Mouse (Mus musculus) midbrain, embryonic 16.5 days (tissue): ENCODE measurements at regions not wholly inside any gene's neighbourhood (a gene's known extent, or its start where the extent isn't known, plus 50 kb on each side); places are given as distances from the start of the nearest gene placed in this dataset.

Experiments used
- ATAC-seq: fragments of 200-750 bp; cut with Nextera tagmentation; 2 replicates; pipeline ENCODE4 v1.8.0; 2017; ENCODE audit warnings: moderate TSS enrichment
- H3K27ac ChIP-seq: fragments of 300-500 bp; sonication (generic); 2 replicates; pipeline ENCODE4 v1.5.1; 2014; ENCODE audit warnings: mild to moderate bottlenecking, low read length, mixed read lengths
- H3K27me3 ChIP-seq: fragments of 300-500 bp; sonication (generic); 2 replicates; pipeline ENCODE4 v1.6.1; 2014; ENCODE audit warnings: low read depth, low read length, mixed read lengths; ENCODE audit not compliant: control insufficient read depth, insufficient read depth
- H3K36me3 ChIP-seq: fragments of 300-500 bp; sonication (generic); 2 replicates; pipeline ENCODE4 v1.6.1; 2014; ENCODE audit warnings: mild to moderate bottlenecking, low read length, moderate library complexity, mixed read lengths; ENCODE audit not compliant: control insufficient read depth, insufficient read depth
- H3K4me1 ChIP-seq: fragments of 300-500 bp; sonication (generic); 2 replicates; pipeline ENCODE4 v1.6.1; 2014; ENCODE audit warnings: mild to moderate bottlenecking, low read length, mixed read lengths; ENCODE audit not compliant: control insufficient read depth, insufficient read depth
- H3K4me2 ChIP-seq: fragments of 300-500 bp; sonication (generic); 2 replicates; pipeline ENCODE4 v1.6.1; 2014; ENCODE audit warnings: mild to moderate bottlenecking, low read length, mixed read lengths
- H3K4me3 ChIP-seq: fragments of 300-500 bp; sonication (generic); 2 replicates; pipeline ENCODE4 v1.5.1; 2014; ENCODE audit warnings: low read depth, mild to moderate bottlenecking, low read length, moderate library complexity, mixed read lengths
- H3K9ac ChIP-seq: fragments of 300-500 bp; sonication (generic); 2 replicates; pipeline ENCODE4 v1.6.1; 2014; ENCODE audit warnings: low read depth, low read length, mixed read lengths
- H3K9me3 ChIP-seq: fragments of 300-500 bp; sonication (generic); replicated peaks from 2 replicates; pipeline ENCODE4 v1.6.1; 2014; ENCODE audit warnings: mild to moderate bottlenecking, low read length, mixed read lengths; ENCODE audit not compliant: control insufficient read depth, poor library complexity, severe bottlenecking
- WGBS: fragments of 180-500 bp; shearing (Covaris S2); extraction: QIAGEN DNeasy Blood & Tissue Kit; methylation state at CpG from one replicate; pipeline ENCODE4 v1.1.7; 2014; 5-methylcytosine and 5-hydroxymethylcytosine counted together

DNA sequence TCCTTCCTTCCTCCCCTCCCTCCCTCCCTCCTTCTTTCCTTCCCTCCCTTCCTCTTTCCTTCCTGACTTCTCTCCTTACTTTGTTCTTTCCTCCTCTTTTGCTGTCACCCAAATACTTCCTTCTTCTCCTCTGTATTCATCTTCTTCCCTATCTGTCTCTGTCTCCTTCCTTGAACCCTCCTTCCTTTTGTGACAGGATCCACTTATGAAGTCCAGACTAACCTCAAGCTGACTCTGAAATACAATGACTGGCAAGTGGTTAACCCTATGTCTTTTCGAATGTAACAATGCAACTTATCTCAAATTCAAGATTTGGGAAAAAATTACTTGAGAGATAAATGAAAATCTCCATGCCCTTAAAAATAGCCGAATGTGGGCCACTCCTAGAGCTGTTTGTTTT, 197.0 kb upstream of the Dcn start:
- no peaks in the 10 kb centered on the region for H3K9me3 ChIP-seq
- no peaks in the 10 kb centered on the region for H3K4me1 ChIP-seq
- H3K27ac ChIP-seq = no peak overlapping the region
- ATAC-seq = no peak
- 88% methylated on average over 2 of the region's 2 CpGs for WGBS
- no peaks in the 10 kb centered on the region for H3K36me3 ChIP-seq
- H3K4me2 ChIP-seq = no peak overlapping the region
- H3K9ac ChIP-seq = no peak overlapping the region
- H3K27me3 ChIP-seq = no peaks in the 10 kb centered on the region
- H3K4me3 ChIP-seq = no peak overlapping the region

DNA sequence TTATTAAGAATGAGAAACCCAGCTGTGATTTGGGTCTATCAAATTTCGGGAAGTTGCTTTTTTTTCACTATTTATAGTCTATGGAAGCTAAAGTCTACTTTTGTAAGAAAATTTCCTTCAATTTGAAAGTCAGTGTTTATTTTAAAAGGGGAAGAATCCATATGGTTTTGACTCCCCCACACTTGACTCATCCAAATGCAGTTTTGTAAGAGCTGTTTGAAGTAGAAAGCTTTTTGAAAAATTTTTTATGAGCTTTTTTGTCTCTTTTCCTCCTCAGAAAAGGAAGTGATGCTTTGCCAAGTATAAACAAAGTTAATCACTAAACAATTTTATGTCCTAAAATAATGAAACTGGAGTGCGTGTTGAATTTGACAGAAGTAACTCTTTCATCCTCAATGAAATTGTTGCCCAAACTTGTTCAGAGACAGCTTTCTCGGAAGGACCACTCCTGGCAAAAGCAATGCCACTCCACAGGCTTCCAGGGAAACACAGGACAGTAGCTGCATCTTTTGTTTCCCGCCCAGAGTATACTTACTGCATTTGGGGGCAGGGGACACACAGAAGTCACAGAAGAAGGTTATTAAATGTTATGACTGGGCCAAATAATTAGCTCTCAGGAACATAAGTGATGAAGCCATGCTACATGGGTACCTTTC, 196.4 kb upstream of the Dcn start:
- WGBS = 78% methylated on average over 4 of the region's 4 CpGs
- no peaks in the 10 kb centered on the region for H3K27me3 ChIP-seq

DNA sequence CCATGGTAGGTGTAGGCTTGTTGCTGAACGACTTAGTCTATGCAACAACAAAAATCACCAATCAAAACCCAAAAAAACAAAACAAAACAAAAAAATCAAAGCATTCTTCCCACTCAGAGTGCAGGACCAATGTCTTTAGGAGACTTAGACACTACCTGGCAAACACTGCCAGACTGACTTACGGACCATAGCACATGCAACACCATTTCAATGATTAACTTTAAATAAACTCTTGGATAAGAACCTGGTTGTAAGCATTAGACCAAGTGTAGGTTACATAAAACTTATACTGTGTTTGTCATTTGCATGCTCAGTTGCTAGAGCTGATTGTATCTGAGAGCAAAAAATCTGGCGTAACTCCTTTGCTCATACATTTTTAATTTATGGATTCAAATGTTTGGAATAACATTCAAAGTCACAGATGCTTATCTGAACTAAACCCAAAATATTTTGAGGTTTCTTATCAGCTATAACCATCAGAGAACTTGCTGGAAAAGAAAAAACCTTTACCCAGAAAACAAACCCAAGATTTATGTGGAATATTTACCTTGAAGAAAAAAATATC, 174.5 kb upstream of the Dcn start:
- WGBS = 90% methylated on average over 3 of the region's 3 CpGs
- Histone ChIP-seq H3K4me3 (no peak overlapping the region), H3K36me3 (no peaks in the 10 kb centered on the region), H3K9me3 (no peaks in the 10 kb centered on the region), H3K27me3 (no peaks in the 10 kb centered on the region), H3K4me2 (no peak overlapping the region), H3K4me1 (no peaks in the 10 kb centered on the region), H3K9ac (no peak overlapping the region), H3K27ac (no peak overlapping the region)
- no peak for ATAC-seq

More for the DNA sequence above, 196.4 kb upstream of the Dcn start:
- Histone ChIP-seq H3K9me3 (no peaks in the 10 kb centered on the region), H3K4me1 (no peaks in the 10 kb centered on the region), H3K9ac (no peak overlapping the region), H3K27ac (no peak overlapping the region), H3K36me3 (no peaks in the 10 kb centered on the region), H3K4me3 (no peak overlapping the region), H3K4me2 (no peak overlapping the region)
- ATAC-seq = no peak

DNA sequence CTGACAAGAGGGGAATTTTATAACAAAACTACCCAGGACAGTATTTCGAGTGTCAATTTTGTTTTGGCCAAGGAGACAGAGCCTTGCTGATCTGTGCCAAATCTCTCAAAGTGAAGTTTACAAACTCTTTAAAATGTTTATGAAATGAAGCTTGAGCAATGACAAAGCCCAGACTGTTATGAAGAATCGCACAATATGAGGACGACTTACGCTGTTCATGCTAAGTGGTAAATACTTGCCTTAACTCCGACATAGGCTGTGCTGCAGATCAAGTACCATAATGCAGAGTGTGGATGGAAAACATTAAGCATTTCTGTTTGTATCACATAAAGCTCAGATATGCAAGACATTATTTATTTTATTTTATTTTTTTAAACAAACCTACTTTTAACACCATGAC, 169.8 kb upstream of the Dcn start:
- H3K4me2 ChIP-seq = no peak overlapping the region
- no peaks in the 10 kb centered on the region for H3K9me3 ChIP-seq
- H3K4me1 ChIP-seq = peaks cover 14% of the 10 kb centered on the region
- ATAC-seq = no peak
- H3K9ac ChIP-seq = no peak overlapping the region
- no peaks in the 10 kb centered on the region for H3K27me3 ChIP-seq
- no peak overlapping the region for H3K4me3 ChIP-seq
- H3K36me3 ChIP-seq = no peaks in the 10 kb centered on the region
- 95% methylated on average over 5 of the region's 5 CpGs for WGBS
- no peak overlapping the region for H3K27ac ChIP-seq

DNA sequence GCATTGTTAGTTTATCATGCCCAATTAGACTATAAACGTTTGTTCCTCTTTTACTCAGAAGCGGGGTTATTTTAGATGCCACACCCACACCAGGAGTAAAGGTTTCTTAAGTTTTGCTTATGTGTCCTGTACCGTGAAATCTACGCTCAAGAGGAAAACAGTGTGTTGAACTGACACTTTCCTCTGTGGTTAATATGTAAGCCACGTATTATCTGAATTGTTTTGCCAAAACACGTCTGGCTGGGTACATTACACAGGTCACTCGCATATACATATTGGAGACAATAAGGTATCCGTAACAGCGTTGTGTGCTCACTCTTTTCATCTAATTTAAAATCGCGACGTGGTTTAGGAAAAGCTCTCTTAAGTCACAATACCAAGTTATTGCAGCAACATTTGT, 166.9 kb upstream of the Dcn start:
- WGBS = 14% methylated on average over 12 of the region's 12 CpGs
- peak overlapping the region; percentile 97 for H3K27ac ChIP-seq
- peak; percentile 15; the same call in 1 of the 2 replicates for ATAC-seq
- peak overlapping the region; percentile 56; the same call in 1 of the 2 replicates for H3K9ac ChIP-seq
- H3K4me2 ChIP-seq = peak overlapping the region; percentile 56
- no peaks in the 10 kb centered on the region for H3K9me3 ChIP-seq
- H3K4me1 ChIP-seq = peaks cover 14% of the 10 kb centered on the region
- no peaks in the 10 kb centered on the region for H3K27me3 ChIP-seq
- H3K36me3 ChIP-seq = no peaks in the 10 kb centered on the region
- peak overlapping the region; percentile 46 for H3K4me3 ChIP-seq

DNA sequence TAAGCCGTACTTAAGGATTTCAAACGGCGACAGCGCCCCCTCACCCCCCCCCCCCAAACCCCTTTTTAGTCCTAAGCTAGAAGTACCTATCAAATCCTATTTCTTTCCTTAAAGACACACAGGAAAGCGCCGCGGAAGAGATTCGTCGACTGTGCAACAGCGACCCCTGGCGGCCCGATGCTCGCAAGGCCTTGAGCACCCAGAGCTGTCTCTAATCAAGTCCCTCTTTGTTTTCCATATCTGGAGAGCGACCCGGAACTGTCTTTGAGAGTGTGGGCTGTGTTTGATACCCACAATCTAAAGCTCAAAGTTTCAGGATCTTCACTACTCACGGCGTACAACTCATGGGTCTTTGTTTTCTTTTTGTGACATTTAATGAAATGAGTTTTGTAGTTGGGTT, 166.4 kb upstream of the Dcn start:
- Histone ChIP-seq H3K27me3 (no peaks in the 10 kb centered on the region), H3K9me3 (no peaks in the 10 kb centered on the region), H3K36me3 (no peaks in the 10 kb centered on the region), H3K4me3 (peak overlapping the region; percentile 46), H3K4me1 (peaks cover 14% of the 10 kb centered on the region), H3K4me2 (peak overlapping the region; percentile 56), H3K9ac (peak overlapping the region; percentile 75), H3K27ac (peak overlapping the region; percentile 97)
- WGBS = 0% methylated on average over 17 of the region's 17 CpGs
- peak; percentile 97 for ATAC-seq

DNA sequence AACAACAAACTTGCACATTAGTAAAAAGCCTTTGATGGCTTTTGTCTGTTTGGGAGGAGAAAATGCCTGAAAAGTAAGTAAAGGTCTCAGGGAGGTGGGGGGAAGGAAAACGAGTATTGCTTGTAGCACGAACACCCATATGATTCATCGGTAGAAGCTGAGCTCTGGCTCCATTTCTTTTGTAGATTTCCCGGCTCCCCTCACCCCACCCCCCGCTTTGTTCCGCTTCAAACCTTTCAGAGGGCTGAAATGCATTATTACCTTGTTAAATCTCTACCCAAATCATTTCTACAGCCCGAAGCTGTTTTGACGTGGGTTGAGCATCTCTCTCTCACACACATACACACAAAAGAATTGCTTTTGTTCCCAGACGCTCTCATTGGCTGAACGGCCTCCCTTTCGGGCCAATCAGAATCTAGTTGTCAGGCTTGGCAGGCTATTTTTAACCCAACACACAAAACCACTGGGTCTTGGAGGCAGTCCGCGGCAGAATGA, 166.0 kb upstream of the Dcn start:
- H3K9ac ChIP-seq = peak overlapping the region; percentile 75
- H3K27ac ChIP-seq = peak overlapping the region; percentile 97
- no peaks in the 10 kb centered on the region for H3K36me3 ChIP-seq
- peak; percentile 98 for ATAC-seq
- no peaks in the 10 kb centered on the region for H3K9me3 ChIP-seq
- peak overlapping the region; percentile 56 for H3K4me2 ChIP-seq
- H3K27me3 ChIP-seq = no peaks in the 10 kb centered on the region
- WGBS = under 1% methylated on average over 13 of the region's 13 CpGs
- H3K4me1 ChIP-seq = peaks cover 14% of the 10 kb centered on the region
- H3K4me3 ChIP-seq = peak overlapping the region; percentile 46

DNA sequence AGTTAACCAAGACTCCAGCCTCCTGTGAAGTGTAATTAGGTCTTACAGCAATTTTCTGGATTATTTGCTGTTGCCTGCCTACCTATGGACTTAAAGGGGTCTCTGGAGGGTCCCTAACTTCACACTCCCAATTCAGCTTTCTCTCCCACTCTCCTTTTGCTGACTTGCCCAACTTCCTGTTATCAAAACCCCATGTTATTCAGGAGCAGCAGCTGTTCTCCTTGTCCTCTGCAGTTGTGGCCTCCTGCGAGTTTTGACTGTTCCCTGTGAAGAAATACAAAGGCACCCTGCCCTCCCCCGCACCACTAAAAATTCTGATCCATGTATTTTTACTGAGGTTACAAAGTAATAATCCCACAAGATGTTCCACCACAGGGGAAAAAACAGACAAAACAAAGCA, 146.8 kb upstream of the Dcn start:
- Histone ChIP-seq H3K36me3 (no peaks in the 10 kb centered on the region), H3K9me3 (no peaks in the 10 kb centered on the region), H3K4me2 (no peak overlapping the region), H3K4me1 (no peaks in the 10 kb centered on the region), H3K27ac (no peak overlapping the region), H3K4me3 (no peak overlapping the region), H3K9ac (no peak overlapping the region), H3K27me3 (no peaks in the 10 kb centered on the region)
- no peak for ATAC-seq
- 77% methylated on average over 2 of the region's 2 CpGs for WGBS

DNA sequence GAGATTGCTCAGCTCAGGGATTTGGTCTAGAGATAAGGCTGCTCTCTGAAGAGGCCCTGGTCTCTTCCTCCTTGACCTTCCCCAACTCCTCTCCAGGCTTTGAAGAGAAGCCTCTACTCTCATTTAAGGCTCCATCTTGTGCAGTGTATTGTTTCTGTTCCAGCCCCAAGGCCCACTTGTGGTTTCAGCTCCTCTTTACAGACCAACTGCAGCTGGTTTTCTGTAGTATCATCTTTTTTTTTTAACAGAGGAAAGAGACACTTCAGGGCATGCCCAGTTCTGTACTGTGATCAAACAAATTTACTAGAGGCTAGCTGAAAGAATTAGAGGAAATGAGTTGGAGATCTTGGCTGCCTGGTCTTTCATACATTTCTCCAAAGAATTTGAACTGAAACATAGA, 145.4 kb upstream of the Dcn start:
- no peak overlapping the region for H3K4me2 ChIP-seq
- H3K9me3 ChIP-seq = no peaks in the 10 kb centered on the region
- no peak overlapping the region for H3K9ac ChIP-seq
- H3K4me3 ChIP-seq = no peak overlapping the region
- no peaks in the 10 kb centered on the region for H3K36me3 ChIP-seq
- ATAC-seq = no peak
- no peak overlapping the region for H3K27ac ChIP-seq
- H3K4me1 ChIP-seq = no peaks in the 10 kb centered on the region
- no peaks in the 10 kb centered on the region for H3K27me3 ChIP-seq
